8 mouse cellular contexts compared by ENCODE assay signal in genomic region chr19:24166516-24167091, GRCm38 (mm10). TPM values are rescaled to one million over a fixed set of nuclear protein-coding genes. Genes with fewer than 3 reads are reported as not detected.
DNase-seq lines count a peak whose midpoint lies in the region; ATAC-seq lines count a peak whose summit lies in the region.

No protein-coding gene starts in this region.

- 12% methylated on average over 17 of the region's 17 CpGs for whole genome bisulfite sequencing in heart, embryonic 16.5 days

- peak overlapping the region; percentile 64 for H3K9ac ChIP-seq in heart, embryonic 16.5 days (ENCODE audit: low read length)

- no peaks in the 10 kb centered on the region for H3K36me3 ChIP-seq in heart, embryonic 16.5 days (ENCODE audit: control insufficient read depth, insufficient read depth)
- no peaks in the 10 kb centered on the region for H3K36me3 ChIP-seq in splenic B cell, adult 2 months (ENCODE audit: control insufficient read depth, insufficient read depth, low read length, poor library complexity, severe bottlenecking)

- H3K9me3 ChIP-seq in heart, embryonic 16.5 days (replicated peaks; ENCODE audit: control insufficient read depth, low read length), result no peaks in the 10 kb centered on the region

- H3K27me3 ChIP-seq in heart, embryonic 16.5 days (ENCODE audit: control insufficient read depth, insufficient read depth, low read length), result no peaks in the 10 kb centered on the region
- H3K27me3 ChIP-seq in splenic B cell, adult 2 months (ENCODE audit: control insufficient read depth, insufficient read depth, low read length, poor library complexity, severe bottlenecking), result no peaks in the 10 kb centered on the region

- DNase-seq in embryo, embryonic 10 days (ENCODE audit: low spot score), result peak; percentile 68
- no peak for DNase-seq in embryo, embryonic 9.5 days (ENCODE audit: extremely low spot score)
- DNase-seq in kidney, postnatal 14 days, result peak; percentile 57
- DNase-seq in splenic B cell, adult 2 months (ENCODE audit: low read depth, low spot score), result peak; percentile 80
- DNase-seq in left cerebral cortex, adult 18-20 months (ENCODE audit: low spot score in 2 of 2), result no peak

- peak overlapping the region; percentile 75 for H3K27ac ChIP-seq in heart, embryonic 16.5 days (ENCODE audit: low read length)

- peak overlapping the region; percentile 72 for H3K4me2 ChIP-seq in heart, embryonic 16.5 days (ENCODE audit: low read depth, low read length)

- peak; percentile 93 for ATAC-seq in common myeloid progenitor, adult 5-6 weeks (replicated peaks; ENCODE audit: low read depth, poor library complexity, severe bottlenecking)
- peak; percentile 73 for ATAC-seq in heart, embryonic 16.5 days (replicated peaks; ENCODE audit: extremely low read depth, insufficient read depth, low FRiP score)
- ATAC-seq in megakaryocyte, adult 5-6 weeks (ENCODE audit: poor library complexity, severe bottlenecking), result peak; percentile 98

- H3K4me3 ChIP-seq in heart, embryonic 16.5 days (ENCODE audit: low read length), result peak overlapping the region; percentile 43

- peaks cover 43% of the 10 kb centered on the region for H3K4me1 ChIP-seq in heart, embryonic 16.5 days (ENCODE audit: control insufficient read depth, insufficient read depth, low read length)

RNA-seq across cellular contexts. Expression of gene Tjp2, which starts 58.2 kb away (rescaled TPM):
- total RNA-seq in common myeloid progenitor, adult 5-6 weeks (2017), result 5.8 and 6.3 TPM in 2 replicates
- polyA plus RNA-seq in heart, embryonic 16.5 days (2015; fragmentation: Nextera tagmentation; extraction: Ambion mirVana), result 22.3 and 24.9 TPM in 2 replicates
- total RNA-seq in megakaryocyte, adult 5-6 weeks (2015), result 1.6 and 3.7 TPM in 2 replicates
- 2.4 and 3.3 TPM in 2 replicates for total RNA-seq in megakaryocyte, adult 5-6 weeks (2017)
- total RNA-seq in left cerebral cortex, adult 18-20 months (2021), result 10 to 100 TPM; 16.9 to 22.2 TPM

Comparison
In these comparisons a context has a peak if more than half of its experiments do, and no peak if none do; other contexts are left out.
1. DNase-seq: peak in embryo, embryonic 10 days (single experiment), kidney, postnatal 14 days (single experiment) and splenic B cell, adult 2 months (single experiment); none in embryo, embryonic 9.5 days (single experiment) and left cerebral cortex, adult 18-20 months (0 of 2).
2. Peak in every context shown above with its lines, with median percentiles within 50 percentile points of each other: ATAC-seq.